11 mouse cellular contexts compared by ENCODE assay signal in genomic region chr11:4264066-4264465, GRCm38 (mm10). TPM values are rescaled to one million over a fixed set of nuclear protein-coding genes. Genes with fewer than 3 reads are reported as not detected.
DNase-seq lines count a peak whose midpoint lies in the region; ATAC-seq and TF ChIP-seq lines count a peak whose summit lies in the region.
"Had no signal": no experiment of that assay in that cellular context is flagged by ENCODE, and none has a peak within 500 bp of the region (broad histone marks: within the 10 kb centered on the region; RNA-seq: fewer than 3 reads in every experiment).

No protein-coding gene starts in this region.

- no peak overlapping the region for H3K9ac ChIP-seq in midbrain, embryonic 11.5 days (ENCODE audit: low read length)
- H3K9ac ChIP-seq in midbrain, postnatal 0 days (replicated peaks; ENCODE audit: low read length, poor library complexity, severe bottlenecking) = no peak overlapping the region
- H3K9ac ChIP-seq in intestine, postnatal 0 days (ENCODE audit: low read depth, low read length) = no peak overlapping the region
- H3K9ac ChIP-seq in midbrain, embryonic 16.5 days (ENCODE audit: low read depth, low read length) = no peak overlapping the region
- H3K9ac ChIP-seq: midbrain, embryonic 13.5 days had no signal

- H3K27ac ChIP-seq in midbrain, embryonic 11.5 days (ENCODE audit: low read depth, low read length) = no peak overlapping the region
- no peak overlapping the region for H3K27ac ChIP-seq in midbrain, postnatal 0 days (ENCODE audit: low read depth, low read length)
- peak overlapping the region; percentile 76 for H3K27ac ChIP-seq in gastrocnemius, adult 2 months
- H3K27ac ChIP-seq in intestine, postnatal 0 days (ENCODE audit: low read depth, low read length) = peak overlapping the region; percentile 21; the same call in 1 of the 2 replicates
- H3K27ac ChIP-seq in midbrain, embryonic 16.5 days (ENCODE audit: low read length) = no peak overlapping the region
- H3K27ac ChIP-seq: midbrain, embryonic 13.5 days had no signal

- H3K4me3 ChIP-seq in midbrain, embryonic 11.5 days (ENCODE audit: low read depth, low read length) = no peak overlapping the region
- no peak overlapping the region for H3K4me3 ChIP-seq in midbrain, postnatal 0 days (ENCODE audit: low read depth, low read length)
- H3K4me3 ChIP-seq in gastrocnemius, adult 2 months = peak overlapping the region; percentile 59
- H3K4me3 ChIP-seq in intestine, postnatal 0 days (ENCODE audit: low read depth, low read length) = no peak overlapping the region
- H3K4me3 ChIP-seq in midbrain, embryonic 16.5 days (ENCODE audit: low read depth, low read length) = no peak overlapping the region
- H3K4me3 ChIP-seq: midbrain, embryonic 13.5 days had no signal

- H3K4me2 ChIP-seq in midbrain, embryonic 11.5 days = no peak overlapping the region
- H3K4me2 ChIP-seq in midbrain, postnatal 0 days (ENCODE audit: low read depth, low read length, poor library complexity, severe bottlenecking) = no peak overlapping the region
- H3K4me2 ChIP-seq in intestine, postnatal 0 days (replicated peaks; ENCODE audit: low read depth) = peak overlapping the region; percentile 6; the same call in 1 of the 2 replicates
- H3K4me2 ChIP-seq in midbrain, embryonic 16.5 days (ENCODE audit: low read length) = no peak overlapping the region
- H3K4me2 ChIP-seq: midbrain, embryonic 13.5 days had no signal

- intact Hi-C loops in gastrocnemius, adult 2 months (cut with DNase I) = no loop called here

- peaks cover 34% of the 10 kb centered on the region for H3K27me3 ChIP-seq in midbrain, embryonic 11.5 days (ENCODE audit: control insufficient read depth, insufficient read depth, low read length)
- peaks cover 44% of the 10 kb centered on the region for H3K27me3 ChIP-seq in midbrain, postnatal 0 days (ENCODE audit: insufficient read depth, low read length)
- H3K27me3 ChIP-seq in intestine, postnatal 0 days (replicated peaks; ENCODE audit: control insufficient read depth, insufficient read depth, low read length) = no peaks in the 10 kb centered on the region
- H3K27me3 ChIP-seq in midbrain, embryonic 16.5 days (ENCODE audit: control insufficient read depth, insufficient read depth, low read depth, low read length) = peaks cover 42% of the 10 kb centered on the region

- peak; percentile 6 for DNase-seq in midbrain, embryonic 11.5 days (ENCODE audit: low spot score, missing footprints)
- no peak for DNase-seq in midbrain, postnatal 0 days (ENCODE audit: low spot score)
- peak; percentile 80 for DNase-seq in gastrocnemius, adult 2 months
- peak; percentile 45 for DNase-seq in testis, postnatal 14 days (ENCODE audit: low spot score)
- DNase-seq in frontal cortex, adult 2 months (ENCODE audit: extremely low spot score in 1 of 2, low spot score in 1 of 2) = no peak

- TF ChIP-seq CTCF in midbrain, postnatal 0 days (IDR thresholded peaks at IDR 0.05) = no peak
- no peak for TF ChIP-seq CTCF in gastrocnemius, adult 2 months (IDR thresholded peaks at IDR 0.05)
- no peak for TF ChIP-seq CTCF in intestine, postnatal 0 days (IDR thresholded peaks at IDR 0.05; ENCODE audit: low read depth)

- H3K4me1 ChIP-seq in midbrain, embryonic 11.5 days (ENCODE audit: control insufficient read depth, insufficient read depth, low read length) = 0 out of 2 replicates have a peak, but pooled peaks cover 8% of the 10 kb centered on the region
- H3K4me1 ChIP-seq in midbrain, postnatal 0 days (ENCODE audit: insufficient read depth, low read length) = 0 out of 2 replicates have a peak, but pooled peaks cover 5% of the 10 kb centered on the region
- peaks cover 34% of the 10 kb centered on the region for H3K4me1 ChIP-seq in intestine, postnatal 0 days (replicated peaks; ENCODE audit: control insufficient read depth, insufficient read depth, low read length)
- peaks cover 15% of the 10 kb centered on the region for H3K4me1 ChIP-seq in midbrain, embryonic 16.5 days (ENCODE audit: control insufficient read depth, insufficient read depth, low read length)

- WGBS in midbrain, embryonic 11.5 days = 70% methylated on average over 6 of the region's 7 CpGs
- WGBS in midbrain, postnatal 0 days = 75% methylated on average over 7 of the region's 7 CpGs
- WGBS in intestine, postnatal 0 days = 28% methylated on average over 7 of the region's 7 CpGs
- WGBS in midbrain, embryonic 16.5 days = 75% methylated on average over 7 of the region's 7 CpGs

- H3K36me3 ChIP-seq in midbrain, embryonic 11.5 days (ENCODE audit: control insufficient read depth, insufficient read depth, low read length) = no peaks in the 10 kb centered on the region
- H3K36me3 ChIP-seq in midbrain, postnatal 0 days (ENCODE audit: insufficient read depth, low read length) = no peaks in the 10 kb centered on the region
- peaks cover 3% of the 10 kb centered on the region; the same call in 1 of the 2 replicates for H3K36me3 ChIP-seq in intestine, postnatal 0 days (ENCODE audit: control insufficient read depth, insufficient read depth)
- no peaks in the 10 kb centered on the region for H3K36me3 ChIP-seq in midbrain, embryonic 16.5 days (ENCODE audit: control insufficient read depth, insufficient read depth, low read length)
- H3K36me3 ChIP-seq: midbrain, embryonic 13.5 days had no signal

- no peak for ATAC-seq in midbrain, embryonic 11.5 days (ENCODE audit: low FRiP score)
- ATAC-seq in midbrain, postnatal 0 days (ENCODE audit: low FRiP score) = no peak
- no peak for ATAC-seq in intestine, postnatal 0 days
- no peak for ATAC-seq in midbrain, embryonic 16.5 days
- ATAC-seq: forebrain, embryonic 14.5 days; midbrain, embryonic 13.5 days had no signal

- no peaks in the 10 kb centered on the region for H3K9me3 ChIP-seq in midbrain, embryonic 11.5 days (ENCODE audit: control insufficient read depth, low read length)
- no peaks in the 10 kb centered on the region for H3K9me3 ChIP-seq in midbrain, postnatal 0 days (ENCODE audit: low read length)
- H3K9me3 ChIP-seq in intestine, postnatal 0 days (ENCODE audit: control insufficient read depth) = no peaks in the 10 kb centered on the region
- no peaks in the 10 kb centered on the region for H3K9me3 ChIP-seq in midbrain, embryonic 16.5 days (replicated peaks; ENCODE audit: control insufficient read depth, low read length, poor library complexity, severe bottlenecking)
- H3K9me3 ChIP-seq: midbrain, embryonic 13.5 days had no signal

RNA-seq across cellular contexts. Expression of gene Lif, which starts 6.7 kb away (rescaled TPM):
- polyA plus RNA-seq in midbrain, embryonic 11.5 days (2014; fragmentation: Nextera tagmentation; extraction: Ambion mirVana) = not detected in 2 replicates
- 0.05 TPM in 2 replicates for total RNA-seq in midbrain, postnatal 0 days (2014; rRNA removed)
- polyA plus RNA-seq in midbrain, postnatal 0 days (2015; fragmentation: Nextera tagmentation; extraction: Ambion mirVana) = 0.05 TPM in 1 of 2 replicates, not detected in the other
- total RNA-seq in gastrocnemius, adult 2 months (2021) = under 1 TPM; 0.17 to 0.23 TPM
- 0.92 and 1.2 TPM in 2 replicates for polyA plus RNA-seq in intestine, postnatal 0 days (2015; fragmentation: Nextera tagmentation; extraction: Ambion mirVana)
- 0.36 TPM in 2 replicates for polyA plus RNA-seq in frontal cortex, adult 2 months (2012; rRNA removed)
- 0.06 TPM in 1 of 2 replicates, not detected in the other for polyA plus RNA-seq in midbrain, embryonic 16.5 days (2015; fragmentation: Nextera tagmentation; extraction: Ambion mirVana)
- total RNA-seq: liver, adult 2 months had no signal
- polyA plus RNA-seq: forebrain, embryonic 14.5 days had no signal

RNA-seq across cellular contexts. Expression of gene Osm, which starts 27.8 kb away (rescaled TPM):
- polyA plus RNA-seq in midbrain, embryonic 11.5 days (2014; fragmentation: Nextera tagmentation; extraction: Ambion mirVana) = not detected in 2 replicates
- total RNA-seq in midbrain, postnatal 0 days (2014; rRNA removed) = 0.16 TPM in 1 of 2 replicates, not detected in the other
- 0.10 and 0.14 TPM in 2 replicates for polyA plus RNA-seq in midbrain, postnatal 0 days (2015; fragmentation: Nextera tagmentation; extraction: Ambion mirVana)
- total RNA-seq in gastrocnemius, adult 2 months (2021) = not detected
- 0.08 and 0.20 TPM in 2 replicates for polyA plus RNA-seq in intestine, postnatal 0 days (2015; fragmentation: Nextera tagmentation; extraction: Ambion mirVana)
- polyA plus RNA-seq in frontal cortex, adult 2 months (2012; rRNA removed) = 0.08 and 0.18 TPM in 2 replicates
- polyA plus RNA-seq in midbrain, embryonic 16.5 days (2015; fragmentation: Nextera tagmentation; extraction: Ambion mirVana) = 0.08 and 0.19 TPM in 2 replicates
- total RNA-seq: liver, adult 2 months had no signal
- polyA plus RNA-seq: liver, adult 2 months; midbrain, embryonic 13.5 days; testis, adult 2 months had no signal

RNA-seq across cellular contexts. Expression of gene Castor1, which starts 46.0 kb away (rescaled TPM):
- 2.5 and 2.7 TPM in 2 replicates for polyA plus RNA-seq in midbrain, embryonic 11.5 days (2014; fragmentation: Nextera tagmentation; extraction: Ambion mirVana)
- total RNA-seq in midbrain, postnatal 0 days (2014; rRNA removed) = 9.7 and 10.6 TPM in 2 replicates
- 4.9 and 7.5 TPM in 2 replicates for polyA plus RNA-seq in midbrain, postnatal 0 days (2015; fragmentation: Nextera tagmentation; extraction: Ambion mirVana)
- 1 to 10 TPM; 2.0 to 2.6 TPM for total RNA-seq in gastrocnemius, adult 2 months (2021)
- 10.3 and 14.7 TPM in 2 replicates for polyA plus RNA-seq in intestine, postnatal 0 days (2015; fragmentation: Nextera tagmentation; extraction: Ambion mirVana)
- polyA plus RNA-seq in frontal cortex, adult 2 months (2012; rRNA removed) = 4.5 and 5.2 TPM in 2 replicates
- polyA plus RNA-seq in midbrain, embryonic 16.5 days (2015; fragmentation: Nextera tagmentation; extraction: Ambion mirVana) = 2.9 and 4.2 TPM in 2 replicates

Comparison
In these comparisons a context has a peak if more than half of its experiments do, and no peak if none do; other contexts are left out.
1. DNase-seq: peak in midbrain, embryonic 11.5 days (single experiment), gastrocnemius, adult 2 months (single experiment) and testis, postnatal 14 days (single experiment); none in midbrain, postnatal 0 days (single experiment) and frontal cortex, adult 2 months (0 of 2).
2. H3K27ac ChIP-seq: peak in gastrocnemius, adult 2 months (single experiment) and intestine, postnatal 0 days (single experiment); none in midbrain, embryonic 11.5 days (single experiment), midbrain, postnatal 0 days (single experiment) and midbrain, embryonic 16.5 days (single experiment).